Mouse (Mus musculus): ENCODE data around the gene Fhl4.

DNA sequence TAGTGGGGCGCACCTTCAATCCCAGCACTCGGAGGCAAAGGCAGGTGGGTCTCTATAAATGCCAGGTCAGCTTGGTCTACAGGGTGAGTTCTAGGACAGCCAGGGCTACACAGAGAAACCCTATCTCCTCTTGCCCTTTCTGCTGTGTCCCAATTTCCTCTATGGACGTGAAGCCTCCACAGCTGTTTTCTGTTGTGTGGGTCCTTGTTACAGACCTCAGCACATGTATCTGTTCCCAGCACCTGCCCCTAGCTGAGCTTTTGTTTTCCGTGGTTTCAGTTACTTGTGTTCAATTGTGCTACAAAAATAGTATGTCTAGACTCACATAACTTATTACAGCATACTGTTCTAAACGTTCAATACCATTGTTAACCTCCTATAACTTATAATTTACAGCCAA, 46.9 kb upstream of the Fhl4 start:
- no peak for TF ChIP-seq CTCF (IDR thresholded peaks at IDR 0.05)
- no peak for TF ChIP-seq POLR2A (IDR thresholded peaks at IDR 0.05; ENCODE audit: insufficient read depth, low read depth, low read length)
- no peak for TF ChIP-seq EP300 (IDR thresholded peaks at IDR 0.05; ENCODE audit: insufficient read depth, low read depth, low read length)

Data from heart, adult 2 months (tissue).